Mouse (Mus musculus) erythroblast, adult 5-6 weeks (primary cell): ENCODE measurements around the gene Fam129a. TPM values are rescaled to one million over a fixed set of nuclear protein-coding genes. Genes with fewer than 3 reads are reported as not detected.
"Not testable (repeated sequence)": the region's sequence is repeated elsewhere in the genome, so short reads cannot be mapped to it uniquely, and the experiment has no call there.

Experiments used
- ATAC-seq: replicated peaks from 2 replicates; pipeline ENCODE4 v1.8.0; 2016; ENCODE audit warnings: moderate number of reproducible peaks, mild to moderate bottlenecking, moderate TSS enrichment, inconsistent platforms; ENCODE audit not compliant: poor library complexity, low FRiP score, severe bottlenecking
- total RNA-seq, 2 experiments: library from RNA; stranded (forward) in 1 of 2; stranded (reverse) in 1 of 2; fragments of 150-400 nt in 1 of 2; fragments of 200-764, 138-1000 nt in 1 of 2; gene quantifications; 2 replicates each; pipeline versions ENCODE4 v1.2.3 to v1.2.4; 2015 to 2017; ENCODE audit warnings: low replicate concordance in 2 of 2

The Fam129a gene
- total RNA-seq, 2 experiments from 2014 or later: 13.3 to 15.4 TPM

- ATAC-seq: no peak
Measured at GRCm38 (mm10) chr1:151686696-151687095, 115.7 kb downstream of the Fam129a start.

GRCm38 (mm10) chr1:151689032-151689431 lies 118.0 kb downstream of the Fam129a start:
- no peak for ATAC-seq

DNA sequence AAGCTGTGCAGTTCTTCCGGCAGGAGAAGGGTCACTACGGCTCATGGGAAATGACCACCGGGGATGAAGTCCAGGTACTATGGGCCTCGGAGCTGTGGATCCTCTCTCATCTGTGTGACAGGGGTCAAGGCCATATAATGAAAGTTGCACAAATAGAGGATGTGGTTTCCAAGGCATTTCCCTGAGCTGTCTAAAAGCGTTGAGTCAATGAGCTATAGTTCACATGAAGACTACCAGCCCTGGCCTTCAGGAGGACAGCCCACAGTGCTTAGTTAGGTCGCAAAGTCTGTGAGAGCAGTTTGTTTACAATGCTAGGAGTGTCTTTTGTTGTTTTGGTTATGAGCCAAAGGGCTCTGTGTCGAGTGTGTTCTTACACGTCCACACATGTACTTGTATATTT lies 118.6 kb downstream of the Fam129a start:
- no peak for ATAC-seq

DNA sequence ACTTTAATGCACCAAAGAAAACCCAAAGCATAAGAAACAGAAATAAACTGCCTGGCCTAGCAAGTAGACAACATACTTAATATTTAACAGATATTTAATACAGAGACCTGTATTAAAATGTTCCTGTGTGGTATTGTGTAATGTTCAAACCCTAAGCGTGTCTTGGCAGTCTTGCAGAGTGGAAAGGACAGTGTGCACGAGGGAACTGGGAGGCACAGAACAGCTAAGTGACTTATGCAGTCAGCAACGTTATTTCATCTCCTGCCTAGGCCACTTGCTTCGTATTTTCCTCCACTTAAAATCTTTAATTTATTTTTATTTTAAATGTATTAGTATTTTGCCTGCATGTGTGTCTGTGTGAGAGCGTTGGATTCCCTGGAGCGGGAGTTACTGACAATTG lies 119.1 kb downstream of the Fam129a start:
- ATAC-seq: no peak

DNA sequence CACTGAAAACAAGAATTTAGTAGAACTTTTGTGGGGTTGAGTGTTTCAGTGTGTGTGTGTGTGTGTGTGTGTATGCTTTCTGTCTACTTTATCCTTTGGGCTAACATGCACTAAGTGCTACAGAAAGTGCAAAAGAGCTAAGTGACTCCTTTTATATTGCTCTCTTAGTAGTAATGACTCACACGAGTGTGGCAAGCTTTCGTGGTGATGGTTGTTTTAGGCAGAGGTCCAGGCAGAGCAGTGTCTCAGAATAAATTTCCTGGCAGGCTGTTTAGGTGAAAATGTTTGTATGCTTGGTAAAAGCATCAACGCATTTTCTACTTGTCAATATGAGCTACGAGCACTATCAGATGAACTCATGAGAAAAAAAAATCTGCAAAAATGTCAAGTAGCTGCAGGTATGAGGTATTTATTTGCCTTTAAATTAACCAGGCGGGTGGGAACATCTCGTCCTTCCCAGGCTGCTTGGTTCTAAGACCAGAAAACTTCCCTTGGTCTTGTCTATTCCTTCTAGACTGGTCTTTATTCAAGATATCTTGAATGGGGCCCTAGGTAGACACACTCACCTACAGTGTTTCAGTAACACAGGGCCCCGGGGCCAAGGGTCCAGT lies 119.7 kb downstream of the Fam129a start:
- no peak for ATAC-seq

GRCm38 (mm10) chr1:151692867-151693266 lies 121.9 kb downstream of the Fam129a start:
- ATAC-seq: not testable (repeated sequence)

DNA sequence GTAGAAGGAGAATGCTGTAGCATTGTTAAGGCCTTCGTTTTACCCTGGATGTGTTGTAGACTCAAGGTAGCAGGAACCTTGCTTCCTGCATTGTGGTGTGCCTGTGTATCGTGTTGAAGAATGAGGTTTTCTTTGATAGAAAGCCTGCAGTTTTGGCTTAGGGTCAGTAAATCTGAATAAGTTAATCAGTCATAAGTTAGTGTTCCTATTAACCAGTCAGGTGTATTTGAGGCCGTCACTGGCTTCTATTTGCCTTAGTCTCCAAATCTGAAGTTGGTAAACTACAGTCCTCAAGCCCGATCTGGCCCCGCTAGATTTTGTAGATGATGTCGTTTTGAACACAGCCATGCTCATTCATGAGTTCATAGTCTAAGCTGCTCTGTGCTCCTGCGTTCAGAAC lies 125.8 kb downstream of the Fam129a start:
- no peak for ATAC-seq

- no peak for ATAC-seq
Measured at GRCm38 (mm10) chr1:151697901-151698641, 127.1 kb downstream of the Fam129a start.

- ATAC-seq: no peak
Measured at GRCm38 (mm10) chr1:151699363-151699762, 128.4 kb downstream of the Fam129a start.

GRCm38 (mm10) chr1:151702816-151703215 lies 131.8 kb downstream of the Fam129a start:
- ATAC-seq: no peak

GRCm38 (mm10) chr1:151705723-151706396 lies 134.9 kb downstream of the Fam129a start:
- peak; percentile 82 for ATAC-seq

DNA sequence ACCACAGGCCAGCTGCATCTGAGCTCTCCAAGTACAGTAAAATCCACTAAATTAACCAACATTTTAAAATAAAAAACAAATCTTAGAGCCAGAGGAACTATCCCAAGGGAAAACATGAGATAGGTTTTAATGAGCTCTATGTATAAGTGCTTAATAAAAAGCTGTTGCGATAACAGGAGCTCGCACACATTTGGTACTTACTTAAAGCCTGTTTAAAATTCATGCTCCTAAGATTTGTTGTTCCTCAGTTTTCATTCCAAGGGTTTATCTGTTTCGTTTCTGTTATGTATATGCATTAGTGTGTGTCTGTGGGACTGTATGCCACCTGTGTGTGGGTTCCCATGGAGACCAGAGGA lies 135.4 kb downstream of the Fam129a start:
- no peak for ATAC-seq

- ATAC-seq: no peak
Measured at GRCm38 (mm10) chr1:151708966-151709733, 138.2 kb downstream of the Fam129a start.

GRCm38 (mm10) chr1:151709734-151710022 lies 138.7 kb downstream of the Fam129a start:
- ATAC-seq: no peak

GRCm38 (mm10) chr1:151710424-151711055 lies 139.6 kb downstream of the Fam129a start:
- no peak for ATAC-seq

DNA sequence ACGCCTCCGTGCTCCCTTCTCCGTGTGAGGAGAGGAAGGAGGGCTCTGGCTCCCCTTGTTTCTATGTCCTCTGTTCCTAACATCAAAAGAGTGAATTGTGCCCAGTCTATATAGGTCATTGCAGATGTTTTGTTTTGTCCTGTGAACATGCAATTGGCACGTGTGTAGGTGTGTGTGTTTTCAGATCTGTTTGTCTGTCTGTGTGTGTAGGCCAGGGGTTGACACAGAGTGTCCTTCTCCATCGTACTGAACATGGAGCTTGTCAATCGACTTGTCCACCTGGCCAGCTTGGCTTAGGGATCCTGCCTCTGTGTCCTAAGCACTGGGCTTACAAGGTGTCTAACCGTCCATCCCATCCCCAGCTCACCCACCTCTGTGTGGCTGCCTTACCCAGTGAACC lies 140.1 kb downstream of the Fam129a start:
- no peak for ATAC-seq

GRCm38 (mm10) chr1:151712664-151713063 lies 141.7 kb downstream of the Fam129a start:
- ATAC-seq: no peak

DNA sequence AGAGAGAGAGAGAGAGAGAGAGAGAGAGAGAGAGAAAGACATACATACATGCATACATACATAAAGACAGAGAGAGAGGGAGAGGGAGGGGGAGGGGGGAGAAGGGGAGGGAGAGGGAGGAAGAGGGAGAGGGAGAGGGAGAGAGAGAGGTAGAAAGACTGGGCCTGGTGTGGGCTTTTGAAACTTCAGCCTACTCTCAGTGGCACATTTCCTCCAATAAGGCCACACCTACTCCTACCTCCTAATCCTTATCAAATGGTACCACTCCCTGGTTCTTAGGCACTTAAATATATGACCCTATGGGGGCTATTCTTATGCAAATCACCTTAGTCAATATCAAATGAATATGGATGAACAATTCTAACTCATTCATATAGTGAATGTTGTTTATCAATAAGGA lies 142.6 kb downstream of the Fam129a start:
- ATAC-seq: no peak

- no peak for ATAC-seq
Measured at GRCm38 (mm10) chr1:151716024-151716710, 145.2 kb downstream of the Fam129a start.

DNA sequence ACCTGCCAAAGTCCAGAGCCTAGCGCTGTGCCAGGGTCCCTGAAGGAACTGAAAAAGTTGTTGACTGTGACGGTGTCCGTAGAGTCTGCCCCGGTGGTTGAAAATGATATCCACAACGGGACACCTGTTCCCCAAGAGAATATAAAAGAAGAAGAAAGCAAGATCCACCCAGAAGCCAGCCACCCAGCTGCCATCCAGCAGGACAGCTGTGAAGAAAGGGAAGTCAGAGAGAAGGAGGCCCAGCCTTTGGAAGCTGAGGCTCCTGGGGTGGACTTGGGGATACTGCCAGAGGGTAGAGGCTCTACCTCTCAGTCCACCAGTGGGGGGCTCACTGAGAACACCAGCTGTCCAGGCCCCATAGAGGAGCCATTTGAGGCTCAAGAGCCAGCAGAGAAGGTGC lies 146.6 kb downstream of the Fam129a start:
- ATAC-seq: no peak
